10 mouse cellular contexts compared by ENCODE assay signal in the genomic region with DNA sequence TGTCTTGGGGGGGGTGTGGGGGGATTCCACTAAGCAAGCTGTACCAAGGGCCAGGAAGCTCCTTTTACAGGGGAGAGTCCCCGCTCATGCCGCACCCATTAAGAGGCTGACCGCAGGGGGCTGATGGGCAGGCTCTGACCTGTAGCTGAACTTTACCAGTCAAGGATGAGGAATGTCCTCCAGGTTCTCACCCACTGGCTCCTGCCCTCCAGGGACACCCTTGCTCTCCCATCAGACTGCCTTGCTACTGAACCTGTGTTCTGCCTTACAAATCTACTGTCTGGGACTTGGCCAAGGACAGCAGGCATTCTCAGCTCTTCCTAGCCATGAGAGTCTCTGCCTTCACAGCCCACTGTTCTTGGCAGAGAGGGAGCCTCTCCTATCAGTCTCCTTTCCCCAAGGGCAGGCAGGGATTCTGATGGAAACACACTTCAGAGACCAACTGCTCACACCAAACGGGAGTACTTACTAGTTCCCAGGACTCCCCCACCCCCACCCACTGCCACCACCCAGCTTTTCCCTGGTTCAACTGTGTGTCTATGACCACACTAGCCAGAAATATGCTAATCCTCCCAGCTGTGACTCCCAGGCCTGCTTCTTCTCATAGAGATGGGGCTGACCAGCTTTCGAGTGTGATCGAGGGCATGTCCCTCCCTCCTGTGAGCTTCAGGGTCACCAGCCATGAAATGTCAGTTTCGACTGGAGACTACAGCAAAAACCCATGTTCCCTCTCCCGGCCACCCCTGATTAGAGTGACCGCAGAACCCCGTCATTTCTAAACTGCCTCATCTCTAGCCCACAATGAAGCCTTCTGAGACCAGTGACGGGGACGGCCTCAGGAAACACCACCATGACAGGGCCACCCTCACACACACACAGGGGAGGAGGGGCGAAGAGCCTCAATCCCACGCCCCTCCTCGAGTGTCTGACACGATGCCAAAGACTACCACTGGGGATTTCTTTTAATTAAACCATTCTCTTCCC. TPM values are rescaled to one million over a fixed set of nuclear protein-coding genes. Genes with fewer than 3 reads are reported as not detected.
DNase-seq lines count a peak whose midpoint lies in the region; ATAC-seq and TF ChIP-seq lines count a peak whose summit lies in the region.
"Had no signal": no experiment of that assay in that cellular context is flagged by ENCODE, and none has a peak within 500 bp of the region (broad histone marks: within the 10 kb centered on the region; RNA-seq: fewer than 3 reads in every experiment).

No protein-coding gene starts in this region.

- H3K9ac ChIP-seq in midbrain, embryonic 13.5 days (replicated peaks): 0 out of 2 replicates have a peak overlapping the region, but pooled peaks have one; percentile 28
- H3K9ac ChIP-seq in midbrain, embryonic 11.5 days (ENCODE audit: low read length): no peak overlapping the region
- 0 out of 2 replicates have a peak overlapping the region, but pooled peaks have one; percentile 14 for H3K9ac ChIP-seq in heart, postnatal 0 days (replicated peaks; ENCODE audit: low read depth, low read length)
- H3K9ac ChIP-seq: forebrain, embryonic 15.5 days had no signal

- H3K27ac ChIP-seq in midbrain, embryonic 13.5 days: peak overlapping the region; percentile 54
- H3K27ac ChIP-seq in midbrain, embryonic 11.5 days (ENCODE audit: low read depth, low read length): no peak overlapping the region
- peak overlapping the region; percentile 68 for H3K27ac ChIP-seq in heart, postnatal 0 days (ENCODE audit: low read depth)
- peak overlapping the region; percentile 57 for H3K27ac ChIP-seq in small intestine, adult 2 months (ENCODE audit: insufficient read depth, low read depth, low read length)
- H3K27ac ChIP-seq: forebrain, embryonic 15.5 days had no signal

- H3K4me1 ChIP-seq in midbrain, embryonic 13.5 days (replicated peaks): peaks cover 30% of the 10 kb centered on the region
- peaks cover 18% of the 10 kb centered on the region for H3K4me1 ChIP-seq in midbrain, embryonic 11.5 days (ENCODE audit: control insufficient read depth, insufficient read depth, low read length)
- peaks cover 19% of the 10 kb centered on the region for H3K4me1 ChIP-seq in heart, postnatal 0 days (ENCODE audit: control insufficient read depth, insufficient read depth)
- peaks cover 28% of the 10 kb centered on the region for H3K4me1 ChIP-seq in small intestine, adult 2 months (ENCODE audit: control insufficient read depth, insufficient read depth, insufficient read length, low read length)

- no peak for ATAC-seq in midbrain, embryonic 13.5 days
- ATAC-seq in midbrain, embryonic 11.5 days (ENCODE audit: low FRiP score): no peak
- ATAC-seq in heart, postnatal 0 days (ENCODE audit: insufficient read depth, low read depth): peak; percentile 63
- ATAC-seq: forebrain, embryonic 15.5 days had no signal

- TF ChIP-seq EP300 in heart, postnatal 0 days (IDR thresholded peaks at IDR 0.05; ENCODE audit: low read depth): no peak

- no peak for TF ChIP-seq CTCF in heart, postnatal 0 days (IDR thresholded peaks at IDR 0.05; ENCODE audit: low read depth)
- TF ChIP-seq CTCF in small intestine, adult 2 months (IDR thresholded peaks at IDR 0.05; ENCODE audit: extremely low read depth, insufficient read length, insufficient replicate concordance, low read depth, low read length): no peak

- no peak overlapping the region for H3K4me2 ChIP-seq in midbrain, embryonic 13.5 days (replicated peaks)
- no peak overlapping the region for H3K4me2 ChIP-seq in midbrain, embryonic 11.5 days
- H3K4me2 ChIP-seq in heart, postnatal 0 days (ENCODE audit: low read depth, low read length): no peak overlapping the region
- H3K4me2 ChIP-seq: forebrain, embryonic 15.5 days had no signal

- no peak for TF ChIP-seq POLR2A in small intestine, adult 2 months (IDR thresholded peaks at IDR 0.05; ENCODE audit: low read depth, low read length)

- H3K4me3 ChIP-seq in midbrain, embryonic 13.5 days (replicated peaks): no peak overlapping the region
- H3K4me3 ChIP-seq in midbrain, embryonic 11.5 days (ENCODE audit: low read depth, low read length): no peak overlapping the region
- no peak overlapping the region for H3K4me3 ChIP-seq in heart, postnatal 0 days (ENCODE audit: low read depth, low read length)
- H3K4me3 ChIP-seq in small intestine, adult 2 months (ENCODE audit: low read depth, low read length): no peak overlapping the region
- H3K4me3 ChIP-seq: forebrain, embryonic 15.5 days had no signal

- H3K27me3 ChIP-seq in midbrain, embryonic 13.5 days: no peaks in the 10 kb centered on the region; the same call in 1 of the 2 replicates
- no peaks in the 10 kb centered on the region for H3K27me3 ChIP-seq in midbrain, embryonic 11.5 days (ENCODE audit: control insufficient read depth, insufficient read depth, low read length)
- H3K27me3 ChIP-seq in heart, postnatal 0 days (ENCODE audit: control insufficient read depth, insufficient read depth, low read length): no peaks in the 10 kb centered on the region
- H3K27me3 ChIP-seq in small intestine, adult 2 months (ENCODE audit: control insufficient read depth, insufficient read depth, low read length): no peaks in the 10 kb centered on the region
- H3K27me3 ChIP-seq: forebrain, embryonic 15.5 days had no signal

- no peaks in the 10 kb centered on the region for H3K9me3 ChIP-seq in midbrain, embryonic 13.5 days
- no peaks in the 10 kb centered on the region for H3K9me3 ChIP-seq in midbrain, embryonic 11.5 days (ENCODE audit: control insufficient read depth, low read length)
- no peaks in the 10 kb centered on the region for H3K9me3 ChIP-seq in heart, postnatal 0 days (replicated peaks; ENCODE audit: control insufficient read depth, low read length)
- H3K9me3 ChIP-seq: forebrain, embryonic 15.5 days had no signal

- H3K36me3 ChIP-seq in midbrain, embryonic 13.5 days: no peaks in the 10 kb centered on the region
- H3K36me3 ChIP-seq in midbrain, embryonic 11.5 days (ENCODE audit: control insufficient read depth, insufficient read depth, low read length): no peaks in the 10 kb centered on the region
- H3K36me3 ChIP-seq in heart, postnatal 0 days (replicated peaks; ENCODE audit: control insufficient read depth, insufficient read depth, low read length): no peaks in the 10 kb centered on the region
- H3K36me3 ChIP-seq in small intestine, adult 2 months (ENCODE audit: control insufficient read depth, insufficient read depth, low read length): no peaks in the 10 kb centered on the region
- H3K36me3 ChIP-seq: forebrain, embryonic 15.5 days had no signal

- DNase-seq in adrenal gland, adult (ENCODE audit: inconsistent age in 2 of 2, low spot score in 1 of 2): peak; percentile 72 to 84
- DNase-seq in adrenal gland, postnatal 25 days: no peak
- DNase-seq in midbrain, embryonic 11.5 days (ENCODE audit: low spot score, missing footprints): no peak
- DNase-seq in heart, postnatal 0 days (ENCODE audit: low spot score): peak; percentile 57
- no peak for DNase-seq in cerebellum, postnatal 36 days
- DNase-seq in layer of hippocampus, adult 11-12 months (ENCODE audit: low spot score): no peak

- WGBS in midbrain, embryonic 13.5 days: 40% methylated on average over 16 of the region's 16 CpGs
- 54% methylated on average over 16 of the region's 16 CpGs for WGBS in midbrain, embryonic 11.5 days
- 42% methylated on average over 16 of the region's 16 CpGs for WGBS in heart, postnatal 0 days
- WGBS in small intestine, adult 2 months: 76% methylated on average over 16 of the region's 16 CpGs

RNA-seq across cellular contexts. Expression of a gene that starts 29.1 kb away (rescaled TPM):
- 310 and 330 TPM in 2 replicates for total RNA-seq in adrenal gland, postnatal 25 days (2021)
- polyA plus RNA-seq in midbrain, embryonic 13.5 days (2015; fragmentation: Nextera tagmentation; extraction: Ambion mirVana): 289 and 300 TPM in 2 replicates
- polyA plus RNA-seq in midbrain, embryonic 11.5 days (2014; fragmentation: Nextera tagmentation; extraction: Ambion mirVana): 229 and 237 TPM in 2 replicates
- 267 and 313 TPM in 2 replicates for total RNA-seq in heart, postnatal 0 days (2014; rRNA removed; ENCODE audit: low replicate concordance)
- 389 and 395 TPM in 2 replicates for polyA plus RNA-seq in heart, postnatal 0 days (2015; fragmentation: Nextera tagmentation; extraction: Ambion mirVana)
- polyA plus RNA-seq in small intestine, adult 2 months (2012; rRNA removed): 561 and 627 TPM in 2 replicates

RNA-seq across cellular contexts. Expression of a gene that starts 29.2 kb away (rescaled TPM):
- 630 and 676 TPM in 2 replicates for total RNA-seq in adrenal gland, postnatal 25 days (2021)
- polyA plus RNA-seq in midbrain, embryonic 13.5 days (2015; fragmentation: Nextera tagmentation; extraction: Ambion mirVana): 38.2 and 43.7 TPM in 2 replicates
- polyA plus RNA-seq in midbrain, embryonic 11.5 days (2014; fragmentation: Nextera tagmentation; extraction: Ambion mirVana): 38.3 and 38.4 TPM in 2 replicates
- 192 and 229 TPM in 2 replicates for total RNA-seq in heart, postnatal 0 days (2014; rRNA removed; ENCODE audit: low replicate concordance)
- polyA plus RNA-seq in heart, postnatal 0 days (2015; fragmentation: Nextera tagmentation; extraction: Ambion mirVana): 99.9 and 103 TPM in 2 replicates
- polyA plus RNA-seq in small intestine, adult 2 months (2012; rRNA removed): 35.2 and 53.6 TPM in 2 replicates

RNA-seq across cellular contexts. Expression of a gene that starts 60.0 kb away (rescaled TPM):
- total RNA-seq in adrenal gland, postnatal 25 days (2021): 0.14 TPM in 1 of 2 replicates, not detected in the other
- polyA plus RNA-seq in midbrain, embryonic 13.5 days (2015; fragmentation: Nextera tagmentation; extraction: Ambion mirVana): not detected in 2 replicates
- polyA plus RNA-seq in midbrain, embryonic 11.5 days (2014; fragmentation: Nextera tagmentation; extraction: Ambion mirVana): not detected in 2 replicates
- total RNA-seq in heart, postnatal 0 days (2014; rRNA removed; ENCODE audit: low replicate concordance): not detected in 2 replicates
- not detected in 2 replicates for polyA plus RNA-seq in heart, postnatal 0 days (2015; fragmentation: Nextera tagmentation; extraction: Ambion mirVana)
- polyA plus RNA-seq in small intestine, adult 2 months (2012; rRNA removed): not detected in 2 replicates
- total RNA-seq: left cerebral cortex, postnatal 36 days had no signal
- polyA plus RNA-seq: forebrain, embryonic 15.5 days had no signal

Comparison
In these comparisons a context has a peak if more than half of its experiments do, and no peak if none do; other contexts are left out.
1. DNase-seq: peak in adrenal gland, adult (2 of 2) and heart, postnatal 0 days (single experiment); none in adrenal gland, postnatal 25 days (single experiment), midbrain, embryonic 11.5 days (single experiment), cerebellum, postnatal 36 days (0 of 2) and layer of hippocampus, adult 11-12 months (single experiment).